Mouse (Mus musculus) adrenal gland, postnatal 14 days (tissue): ENCODE results near the gene Arvcf. TPM values are rescaled to one million over a fixed set of nuclear protein-coding genes. Genes with fewer than 3 reads are reported as not detected.
A peak's percentile ranks its signal among the peaks of the same experiment; 100 is the strongest.

Experiments used
- DNase-seq: peaks from one replicate; pipeline ENCODE4 v3.0.0; 2021; ENCODE audit warnings: mixed read lengths
- total RNA-seq: library from RNA; stranded (reverse); gene quantifications from 2 replicates; pipeline ENCODE4 v1.2.3, GENCODE M21; 2021

Gene Arvcf
- total RNA-seq, 1 experiment from 2014 or later = 30.2 TPM

GRCm38 (mm10) chr16:18353106-18353505 is 5.1 kb downstream of the Arvcf start:
- no peak for DNase-seq

- DNase-seq = no peak
Measured at GRCm38 (mm10) chr16:18356961-18357360, 9.0 kb downstream of the Arvcf start.

DNA sequence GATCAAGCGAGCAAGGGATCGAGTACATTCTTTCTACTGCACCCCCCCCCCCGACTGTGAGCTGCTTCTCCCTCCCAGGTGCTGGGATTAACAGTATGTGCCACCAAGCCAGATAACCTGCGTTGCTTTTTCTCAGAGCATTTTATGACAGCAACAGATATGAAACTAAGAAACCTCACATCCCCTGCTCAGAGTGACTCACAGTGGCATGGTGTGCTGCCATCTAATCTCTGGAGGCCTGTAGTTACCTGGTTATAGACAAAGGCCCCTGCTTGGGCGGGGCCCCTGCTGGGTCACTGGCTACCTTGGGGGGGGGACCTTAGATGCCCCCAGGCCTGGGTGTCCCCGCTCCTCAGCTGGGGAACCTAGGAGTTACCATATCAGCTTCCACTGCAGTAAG is 10.0 kb downstream of the Arvcf start:
- DNase-seq = no peak

- DNase-seq = no peak
Measured at GRCm38 (mm10) chr16:18360151-18360805, 12.3 kb downstream of the Arvcf start.

GRCm38 (mm10) chr16:18362948-18363347 is 15.0 kb downstream of the Arvcf start:
- no peak for DNase-seq

DNA sequence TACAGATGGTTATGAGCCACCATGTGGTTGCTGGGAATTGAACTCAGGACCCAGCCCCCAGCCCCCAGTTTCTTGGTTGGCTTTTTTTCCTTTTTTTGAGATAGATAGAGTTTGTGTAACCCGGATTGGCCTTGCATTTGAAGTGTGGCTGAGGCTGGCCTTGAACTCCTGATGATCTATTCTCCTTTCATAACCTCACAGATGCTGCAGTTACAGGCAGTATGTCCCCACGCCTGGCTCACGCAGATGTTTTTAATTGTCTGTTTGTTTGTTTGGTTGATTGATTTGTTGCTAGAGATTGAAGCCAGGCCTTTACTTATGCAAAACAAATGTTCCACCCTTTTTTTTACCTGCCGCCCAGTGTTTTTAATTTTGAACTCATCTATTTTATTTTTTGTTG is 18.9 kb downstream of the Arvcf start:
- no peak for DNase-seq

GRCm38 (mm10) chr16:18370197-18370596 is 22.2 kb downstream of the Arvcf start:
- no peak for DNase-seq

GRCm38 (mm10) chr16:18373632-18374031 is 25.6 kb downstream of the Arvcf start:
- no peak for DNase-seq

DNA sequence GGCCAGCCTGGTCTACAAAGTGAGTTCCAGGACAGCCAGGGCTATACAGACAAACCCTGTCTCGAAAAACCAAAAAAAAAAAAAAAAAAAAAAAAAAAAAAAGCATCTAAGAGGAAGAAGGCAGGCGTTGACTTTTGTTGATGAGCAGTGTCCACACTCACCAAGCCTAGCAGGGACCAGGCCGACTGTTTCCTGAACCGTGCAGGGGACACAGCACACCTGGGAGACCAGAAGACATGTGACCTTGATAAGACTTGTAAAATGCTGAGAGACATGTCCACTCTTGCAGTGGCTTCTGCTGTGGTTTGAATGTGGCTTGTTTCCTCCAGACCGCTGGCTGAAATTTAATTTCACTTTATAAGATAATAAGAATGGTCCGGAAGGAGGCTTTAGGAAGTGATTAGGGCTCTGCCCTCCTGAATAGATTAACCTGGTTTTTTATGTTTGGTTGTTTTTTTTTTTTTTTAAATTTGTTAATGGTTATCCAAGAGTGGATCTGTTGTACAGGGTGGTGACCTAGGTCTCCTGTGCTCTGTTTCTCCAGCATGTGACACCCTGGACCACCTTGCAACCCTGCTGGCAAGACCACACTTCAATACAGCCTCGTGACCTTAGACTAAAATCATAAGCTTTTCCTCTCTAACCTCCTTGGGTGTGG is 28.4 kb downstream of the Arvcf start:
- DNase-seq = no peak

DNA sequence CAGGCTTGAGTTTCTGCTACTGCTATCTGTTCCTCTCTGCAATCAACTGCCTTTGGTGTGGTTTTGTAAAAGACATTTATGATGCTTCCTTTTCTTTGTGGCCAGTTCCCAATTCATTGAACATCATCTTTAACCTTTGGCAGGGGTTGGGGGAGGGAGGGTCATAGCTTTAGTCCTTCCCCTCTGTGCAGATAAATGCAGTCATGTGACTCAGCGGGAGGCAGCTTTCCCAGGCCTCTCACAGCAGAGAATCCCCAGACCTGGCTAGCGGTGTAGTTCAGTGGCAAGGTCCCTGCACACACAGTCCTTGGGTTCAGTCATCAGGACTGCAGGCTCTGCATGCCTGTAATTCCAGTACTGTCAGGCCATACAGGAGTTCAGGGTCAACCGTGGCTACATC is 29.2 kb downstream of the Arvcf start:
- peak; percentile 32 for DNase-seq

- DNase-seq = no peak
Measured at GRCm38 (mm10) chr16:18378489-18378888, 30.5 kb downstream of the Arvcf start.

DNA sequence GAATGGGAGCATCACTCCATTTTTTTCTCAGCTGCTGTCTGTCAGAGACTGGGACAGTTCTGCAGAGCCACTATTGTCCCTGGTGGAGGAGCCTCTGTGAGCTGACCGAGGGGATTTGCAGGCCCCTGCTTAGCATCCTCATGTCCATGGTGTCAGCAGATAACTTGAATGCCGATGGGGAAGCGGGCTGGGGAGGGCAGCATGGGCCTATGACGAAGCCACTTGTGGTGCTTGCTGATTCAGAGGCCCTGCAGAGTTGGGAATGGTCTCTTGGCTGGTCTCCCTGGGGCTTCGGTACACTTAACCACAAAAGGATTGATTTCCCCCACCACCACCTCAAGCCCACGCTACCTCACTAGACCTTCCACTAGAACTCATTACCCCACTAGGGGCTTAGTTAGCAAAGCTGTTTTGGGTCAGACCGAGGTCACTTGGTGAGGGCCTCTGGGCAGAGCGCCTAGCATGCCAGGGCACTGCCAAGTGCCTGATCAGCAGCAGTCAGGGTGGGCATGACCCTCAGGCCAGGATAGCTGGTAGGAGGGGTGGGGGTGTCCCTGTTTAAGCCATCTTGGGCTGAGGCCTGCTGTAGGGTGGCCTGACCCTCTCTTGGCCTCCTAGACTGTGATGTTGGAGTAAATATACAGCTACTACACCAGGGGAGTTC is 31.5 kb downstream of the Arvcf start:
- no peak for DNase-seq

DNA sequence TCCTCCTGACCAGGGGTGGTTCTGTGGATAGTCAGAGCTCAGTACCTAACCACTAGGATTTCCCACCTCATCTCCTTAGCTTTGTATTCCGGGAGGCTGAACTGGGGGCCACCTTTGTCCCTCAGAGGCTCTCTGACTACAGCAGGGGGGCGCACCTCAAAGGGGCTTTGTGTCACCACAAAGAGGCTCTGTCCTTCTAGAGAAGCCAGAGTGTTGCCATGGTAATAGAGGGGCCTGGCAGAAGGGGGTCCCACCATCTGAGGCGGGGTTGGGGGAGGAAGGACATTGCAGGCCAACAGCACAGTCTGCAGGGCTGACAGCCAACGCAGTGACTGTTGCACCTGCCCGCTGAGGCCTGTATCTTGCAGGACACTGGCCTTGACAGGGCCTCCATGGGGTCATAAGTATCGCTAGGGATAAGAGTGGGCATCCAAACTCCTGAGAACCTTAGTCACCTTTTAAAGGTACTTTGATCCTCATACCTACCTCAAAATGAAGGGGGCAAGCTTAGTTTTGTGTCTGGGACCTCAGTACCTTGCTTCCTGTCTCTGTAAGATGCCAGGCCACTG is 32.6 kb downstream of the Arvcf start:
- DNase-seq = no peak

GRCm38 (mm10) chr16:18381621-18382258 is 33.8 kb downstream of the Arvcf start:
- DNase-seq = no peak

GRCm38 (mm10) chr16:18383045-18383726 is 35.2 kb downstream of the Arvcf start:
- DNase-seq = peak; percentile 72

DNA sequence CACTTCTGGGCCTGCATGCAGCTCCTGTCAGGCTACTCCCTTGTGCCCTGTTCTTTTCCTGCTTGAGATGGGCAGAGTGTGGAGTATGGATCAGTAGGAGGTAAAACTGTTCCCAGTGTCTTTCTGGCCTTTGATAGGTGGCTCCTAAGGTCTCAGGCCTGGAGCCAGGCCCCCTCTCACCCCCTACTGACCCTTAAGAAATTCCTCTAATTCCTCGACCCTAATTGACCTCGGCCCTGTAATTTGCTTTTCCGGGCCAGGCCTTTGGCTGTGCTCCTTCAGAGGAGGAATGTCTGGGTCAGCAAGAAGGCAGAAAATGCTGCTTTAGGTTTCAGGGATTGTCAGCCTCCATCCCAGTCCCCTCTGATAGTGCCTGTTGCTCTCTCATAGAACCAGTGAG is 35.8 kb downstream of the Arvcf start:
- DNase-seq = no peak

GRCm38 (mm10) chr16:18384211-18384610 is 36.2 kb downstream of the Arvcf start:
- no peak for DNase-seq

- no peak for DNase-seq
Measured at GRCm38 (mm10) chr16:18384659-18385058, 36.7 kb downstream of the Arvcf start.

DNA sequence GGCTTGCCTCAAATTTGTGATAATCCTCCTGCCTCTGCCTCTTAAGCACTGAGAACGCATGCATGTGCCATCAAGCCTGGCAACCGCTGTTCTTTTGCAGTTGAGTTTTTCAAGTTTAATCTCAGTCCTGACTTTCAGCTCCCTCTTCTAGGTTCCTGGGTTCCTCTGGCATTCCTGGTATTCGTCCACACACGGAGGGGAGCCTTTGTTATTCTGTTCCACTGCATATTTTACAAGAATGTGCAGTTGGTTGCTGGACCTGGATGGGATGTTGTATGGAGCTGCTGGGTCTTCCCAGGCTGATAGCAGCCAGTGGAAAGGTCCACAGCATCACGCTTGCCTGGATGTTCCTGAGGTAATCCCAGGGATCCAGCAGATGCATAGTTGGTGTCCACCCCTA is 37.4 kb downstream of the Arvcf start:
- no peak for DNase-seq

DNA sequence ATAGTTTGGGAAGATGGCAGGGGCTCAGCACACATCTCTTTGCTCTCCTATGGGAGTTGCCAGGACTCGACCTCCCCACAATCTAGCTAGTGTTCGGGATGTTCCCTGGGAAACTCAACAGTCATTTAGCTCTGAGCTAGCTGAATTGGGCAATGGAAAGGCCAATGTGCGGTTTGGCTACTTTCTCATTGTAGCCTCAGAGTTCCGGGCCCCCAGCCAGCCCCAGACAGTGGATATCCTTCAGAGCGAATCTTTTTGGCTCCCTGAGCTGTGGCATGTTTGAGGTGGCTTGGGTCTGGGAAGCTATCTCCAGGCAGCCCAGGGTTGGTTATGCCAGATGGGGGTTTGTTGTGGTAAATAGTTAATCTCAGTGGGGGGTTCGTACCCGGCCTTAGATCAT is 38.5 kb downstream of the Arvcf start:
- no peak for DNase-seq

- DNase-seq = no peak
Measured at GRCm38 (mm10) chr16:18386972-18387371, 39.0 kb downstream of the Arvcf start.
